Mouse (Mus musculus) spleen, adult 2 months (tissue): ENCODE measurements around the gene Mbnl3. TPM values are rescaled to one million over a fixed set of nuclear protein-coding genes. Genes with fewer than 3 reads are reported as not detected.
A peak's percentile ranks its signal among the peaks of the same experiment; 100 is the strongest.

Source experiments
- DNase-seq, 2 experiments: peaks; one replicate each; pipeline versions ENCODE4 v3.0.0 to v3.0.0-alpha.2; 2012 to 2021; ENCODE audit warnings: low spot score in 2 of 2, low read depth in 1 of 2
- H3K27ac ChIP-seq: fragments of 200-500 bp; 2 replicates; pipeline ENCODE4 v1.5.1; 2012; ENCODE audit warnings: low read length, inconsistent platforms; ENCODE audit not compliant: insufficient read depth
- H3K27me3 ChIP-seq: fragments of 200-500 bp; 2 replicates; pipeline ENCODE4 v1.6.1; 2012; ENCODE audit warnings: mild to moderate bottlenecking, moderate library complexity, low read length, inconsistent platforms; ENCODE audit not compliant: control insufficient read depth, insufficient read depth
- H3K36me3 ChIP-seq: fragments of 200-500 bp; 2 replicates; pipeline ENCODE4 v1.6.1; 2012; ENCODE audit warnings: mild to moderate bottlenecking, low read length, inconsistent platforms; ENCODE audit not compliant: control insufficient read depth, insufficient read depth
- H3K4me1 ChIP-seq: fragments of 200-500 bp; 2 replicates; pipeline ENCODE4 v1.6.1; 2011; ENCODE audit warnings: inconsistent platforms; ENCODE audit not compliant: control insufficient read depth, insufficient read depth, insufficient read length
- H3K4me3 ChIP-seq: fragments of 200-500 bp; 2 replicates; pipeline ENCODE4 v1.5.1; 2011; ENCODE audit warnings: mild to moderate bottlenecking, inconsistent platforms; ENCODE audit not compliant: insufficient read depth, insufficient read length; ENCODE audit errors: extremely low read depth
- CTCF ChIP-seq: fragments of 200-500 bp; IDR thresholded peaks from 2 replicates; pipeline ENCODE4 v1.5.1; 2011; ENCODE audit warnings: mild to moderate bottlenecking, inconsistent platforms; ENCODE audit not compliant: insufficient read depth, insufficient read length, insufficient replicate concordance; ENCODE audit errors: extremely low read depth
- POLR2A ChIP-seq: fragments of 200-500 bp; IDR thresholded peaks from 2 replicates; pipeline ENCODE4 v1.6.1; 2011; ENCODE audit warnings: low read depth, low read length, inconsistent platforms
- WGBS: fragments of 180-500 bp; shearing (Covaris S2); methylation state at CpG from one replicate; pipeline ENCODE4 v1.1.7; 2018; 5-methylcytosine and 5-hydroxymethylcytosine counted together
- polyA plus RNA-seq: library from polyadenylated mRNA; depleted of rRNA; stranded (reverse); fragments of >200 nt; gene quantifications from 2 replicates; pipeline ENCODE4 v1.2.3, GENCODE M21; 2012; rRNA removed

Gene Mbnl3
- polyA plus RNA-seq, 1 experiment = 4.1 TPM

DNA sequence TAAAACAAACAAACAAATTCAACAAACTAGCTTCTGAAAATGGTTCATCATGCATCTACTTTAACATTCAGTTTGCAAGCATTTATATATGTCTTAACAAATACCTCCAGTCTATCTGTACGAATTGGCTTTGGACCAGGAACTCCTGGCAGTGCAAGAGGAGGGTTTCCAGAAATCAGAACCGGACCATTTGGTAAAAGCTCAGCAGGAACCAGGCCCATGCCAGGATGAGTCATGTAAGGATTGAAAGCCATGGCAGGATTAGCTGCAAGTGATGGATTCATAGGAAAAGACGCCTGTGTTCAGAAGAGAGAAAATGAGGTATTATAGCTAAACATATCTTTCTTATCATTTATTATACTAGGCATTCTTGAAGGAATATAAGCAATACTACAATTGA, 75.0 kb downstream of the Mbnl3 start:
- H3K4me1 ChIP-seq = no peaks in the 10 kb centered on the region
- no peak overlapping the region for H3K27ac ChIP-seq
- no peaks in the 10 kb centered on the region for H3K36me3 ChIP-seq
- no peak for DNase-seq
- H3K27me3 ChIP-seq = no peaks in the 10 kb centered on the region
- 85% methylated on average over 3 of the region's 3 CpGs for WGBS
- TF ChIP-seq POLR2A = no peak
- H3K4me3 ChIP-seq = no peak overlapping the region

DNA sequence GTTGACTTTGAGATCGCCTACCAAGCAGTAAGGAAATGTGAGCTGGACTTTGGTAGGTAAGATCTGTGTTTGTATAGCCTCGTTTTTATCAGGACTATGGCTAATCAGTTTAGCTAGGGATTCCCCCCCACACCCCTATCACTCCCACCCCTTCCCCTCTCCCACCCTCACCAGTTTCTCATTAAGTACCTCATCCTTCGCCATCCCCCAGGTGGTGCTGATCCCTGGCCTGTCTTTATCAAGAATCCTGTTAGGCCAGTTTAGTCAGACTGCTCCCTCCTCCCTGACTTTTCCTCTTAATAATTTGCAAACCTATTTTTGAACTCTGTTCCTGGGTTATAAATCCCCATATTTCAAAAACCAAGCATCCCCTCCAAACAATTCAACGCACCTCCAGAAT, 103.6 kb downstream of the Mbnl3 start:
- Histone ChIP-seq H3K27me3 (no peaks in the 10 kb centered on the region), H3K36me3 (no peaks in the 10 kb centered on the region), H3K27ac (no peak overlapping the region), H3K4me1 (no peaks in the 10 kb centered on the region), H3K4me3 (no peak overlapping the region)
- no peak for TF ChIP-seq POLR2A
- no peak for DNase-seq
- WGBS = 77% methylated on average over 4 of the region's 4 CpGs

DNA sequence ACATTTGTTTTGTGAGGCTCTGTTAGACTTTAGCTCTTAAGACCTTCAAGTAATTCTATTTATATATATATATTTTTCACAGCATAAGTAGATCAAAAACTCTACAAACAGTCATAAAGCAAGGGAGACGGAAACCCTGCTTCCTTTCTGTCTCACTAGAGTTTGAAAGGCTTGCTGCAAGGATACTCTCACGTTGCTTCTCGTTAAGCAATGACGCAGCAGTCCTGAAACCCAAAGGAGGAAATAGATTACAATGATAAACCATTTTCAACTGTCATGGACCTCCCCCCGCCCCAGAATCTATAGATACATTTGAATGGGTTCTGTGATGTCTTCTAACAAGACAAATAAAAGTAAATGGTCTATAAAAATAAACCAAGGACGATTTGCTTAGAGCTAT, 121.4 kb downstream of the Mbnl3 start:
- Histone ChIP-seq H3K4me1 (no peaks in the 10 kb centered on the region), H3K27ac (no peak overlapping the region), H3K27me3 (no peaks in the 10 kb centered on the region), H3K36me3 (no peaks in the 10 kb centered on the region), H3K4me3 (no peak overlapping the region)
- 24% methylated on average over 6 of the region's 6 CpGs for WGBS
- DNase-seq = no peak
- TF ChIP-seq CTCF (no peak), POLR2A (no peak)

DNA sequence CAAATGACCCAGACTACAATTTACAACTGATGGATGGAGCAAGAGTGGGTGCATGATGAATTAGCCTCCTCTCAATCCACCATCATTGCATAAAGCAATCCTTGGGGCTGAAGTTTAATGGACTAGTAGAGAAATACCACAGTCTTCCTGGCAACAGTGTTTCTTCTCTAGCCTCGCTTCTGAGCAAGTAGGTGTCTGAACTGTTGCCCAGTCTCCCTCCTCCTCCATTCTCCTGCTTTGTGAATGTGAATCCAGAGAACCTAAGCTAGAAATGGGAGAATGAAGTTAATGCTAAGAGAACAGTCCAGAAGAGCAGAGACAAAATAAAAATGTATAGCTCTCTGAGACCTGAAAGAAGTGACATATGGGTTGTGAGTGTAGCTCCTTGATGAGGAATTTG, 122.1 kb downstream of the Mbnl3 start:
- H3K4me1 ChIP-seq = no peaks in the 10 kb centered on the region
- H3K27me3 ChIP-seq = no peaks in the 10 kb centered on the region
- H3K4me3 ChIP-seq = no peak overlapping the region
- no peak overlapping the region for H3K27ac ChIP-seq
- H3K36me3 ChIP-seq = no peaks in the 10 kb centered on the region
- no peak for DNase-seq
- TF ChIP-seq POLR2A = no peak
- WGBS = 76% methylated on average over 1 of the region's 1 CpGs

DNA sequence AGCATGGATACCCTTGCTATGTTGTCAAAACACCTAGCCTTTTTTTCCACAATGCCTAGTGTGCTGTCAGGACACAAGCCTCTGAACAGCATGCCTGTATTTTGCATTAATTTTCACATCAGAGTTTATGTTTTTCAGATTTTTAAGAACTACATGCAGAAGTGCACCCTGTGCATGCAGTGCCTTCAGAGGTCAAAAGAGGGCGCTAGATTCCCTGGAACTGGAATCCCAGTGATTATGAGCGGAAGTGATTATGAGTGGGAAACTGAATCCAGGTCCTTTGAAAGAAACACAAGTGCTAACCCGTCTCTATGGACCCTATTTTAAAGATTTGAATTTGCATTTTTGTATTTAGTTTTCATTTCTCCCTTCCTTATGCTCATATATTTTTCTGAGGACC, 129.6 kb downstream of the Mbnl3 start:
- WGBS = 46% methylated on average over 3 of the region's 3 CpGs
- H3K27ac ChIP-seq = no peak overlapping the region
- TF ChIP-seq POLR2A = no peak
- TF ChIP-seq CTCF = peak; percentile 12; the same call in 1 of the 2 replicates

More for the DNA sequence above, 129.6 kb downstream of the Mbnl3 start:
- Histone ChIP-seq H3K4me3 (no peak overlapping the region), H3K27me3 (no peaks in the 10 kb centered on the region), H3K4me1 (no peaks in the 10 kb centered on the region), H3K36me3 (no peaks in the 10 kb centered on the region)
- DNase-seq = no peak

Other genes with a start within 250 kb of the Mbnl3 start
- 1.7 and 2.0 TPM in 2 replicates for gene Rap2c, start 188.5 kb downstream of the Mbnl3 start, polyA plus RNA-seq